Mouse (Mus musculus) activated CD4-positive, CD25-positive, alpha-beta regulatory T cell, adult 4 months (primary cell): Measurements from ENCODE around the gene Dennd6b. TPM values are rescaled to one million over a fixed set of nuclear protein-coding genes. Genes with fewer than 3 reads are reported as not detected.

Experiments used
- ATAC-seq: one replicate; pipeline ENCODE4 v1.8.0; 2017
- polyA plus RNA-seq, 2 experiments: library from polyadenylated mRNA; unstranded; fragments of 100-300 nt; shearing (Covaris generic); gene quantifications; one replicate each; pipeline ENCODE4 v1.2.1; 2017

The Dennd6b gene
- polyA plus RNA-seq, 2 experiments from 2014 or later: 7.7 to 8.4 TPM

DNA sequence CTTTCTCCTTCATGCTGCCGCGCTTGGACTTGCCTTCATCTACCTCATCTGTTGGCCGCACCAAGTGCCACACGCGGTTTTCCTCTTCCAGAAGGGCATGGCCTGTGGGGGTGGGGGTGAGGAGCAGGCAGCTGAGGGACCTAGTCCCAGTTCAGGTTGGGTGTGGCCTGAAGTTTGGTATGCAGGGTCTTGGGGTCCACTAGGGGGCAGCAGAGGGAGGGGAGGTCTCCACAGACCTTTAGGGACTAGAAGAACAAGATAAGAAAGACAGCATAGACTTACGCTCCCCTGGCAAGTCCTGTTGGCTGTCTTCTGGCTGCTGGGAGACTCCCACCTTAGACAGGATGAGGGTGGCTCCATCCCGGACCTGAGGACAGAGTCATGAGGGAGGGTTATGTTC, 38.3 kb downstream of the Dennd6b start:
- peak; percentile 69 for ATAC-seq

DNA sequence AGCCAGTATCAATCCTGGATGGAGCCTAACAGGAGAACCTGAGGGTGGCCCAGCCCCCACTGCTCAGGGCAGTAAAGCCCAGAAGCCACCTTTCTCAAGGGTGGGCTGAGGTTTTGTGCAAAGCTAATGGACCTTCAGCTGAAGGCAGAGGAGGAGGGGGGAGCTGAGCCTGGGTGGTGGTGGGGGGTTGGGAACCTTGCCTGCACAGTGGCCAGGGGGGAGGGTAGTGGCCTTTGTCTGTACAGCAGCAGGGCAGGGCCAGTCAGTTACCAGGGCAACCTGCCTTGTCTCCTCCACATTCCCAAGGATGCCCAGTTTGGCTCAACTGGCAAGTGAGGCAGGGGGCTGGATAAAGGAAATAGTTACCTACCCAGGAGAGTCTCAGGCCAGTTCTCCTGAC, 44.0 kb downstream of the Dennd6b start:
- no peak for ATAC-seq

DNA sequence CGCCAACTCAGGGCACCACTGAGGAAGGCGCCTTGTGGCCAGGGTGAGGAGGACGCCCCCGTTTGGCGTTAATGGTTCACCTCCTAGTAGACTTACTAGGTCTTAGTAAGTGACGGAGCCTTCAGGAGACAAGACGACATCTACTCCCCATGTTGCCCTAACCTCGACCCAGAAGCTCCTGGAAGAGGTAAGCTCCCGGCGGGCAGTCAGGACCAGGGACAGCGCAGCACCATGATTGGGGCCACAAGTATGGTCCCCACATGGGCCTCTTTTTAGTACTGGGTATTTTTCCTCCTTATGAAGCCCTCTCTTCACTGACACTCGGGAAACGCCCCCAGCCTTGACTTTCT, 46.3 kb downstream of the Dennd6b start:
- ATAC-seq: peak; percentile 4

DNA sequence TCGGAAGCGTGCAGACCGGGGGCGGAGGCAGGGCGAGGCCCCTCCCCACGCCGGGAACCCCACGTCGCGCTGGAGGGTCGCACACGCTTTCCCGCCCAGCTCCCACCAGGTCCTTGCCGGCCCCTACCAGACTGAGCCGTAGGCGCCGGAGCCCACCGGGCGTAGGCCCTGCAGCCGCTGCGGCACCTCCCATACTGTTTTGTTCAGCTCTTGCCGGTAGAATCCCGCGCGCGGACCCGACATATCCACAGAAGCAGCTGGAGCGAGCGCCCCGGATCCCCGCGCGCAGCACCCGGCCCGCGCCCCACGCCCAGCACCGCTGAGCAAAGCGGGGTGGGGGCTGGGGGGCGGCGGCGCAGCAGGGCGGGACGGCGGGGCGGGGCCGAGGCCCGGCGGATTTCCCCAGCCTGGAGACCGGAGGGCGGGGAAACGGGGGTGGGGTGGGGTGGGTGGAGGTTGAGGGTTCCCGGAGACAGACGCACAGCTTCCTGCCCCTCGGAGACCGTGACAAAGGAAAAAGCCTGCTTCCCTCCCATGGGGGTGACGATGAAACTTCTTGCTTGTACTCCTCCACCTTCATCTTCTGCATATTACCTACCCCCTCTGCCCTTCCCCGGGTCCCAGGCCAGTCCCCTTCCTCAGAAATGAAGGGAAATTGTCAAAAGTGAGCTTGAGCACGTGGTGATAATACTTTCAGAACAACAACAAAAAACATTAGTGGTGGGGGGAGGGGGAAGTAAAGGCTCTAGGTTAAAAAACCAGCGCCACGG, 46.8 kb downstream of the Dennd6b start, which contains the start of gene Mapk11:
Gene Mapk11 (minus strand): TSS at position 358 of the 770 bp plus-strand sequence.
- ATAC-seq: peak; percentile 69

DNA sequence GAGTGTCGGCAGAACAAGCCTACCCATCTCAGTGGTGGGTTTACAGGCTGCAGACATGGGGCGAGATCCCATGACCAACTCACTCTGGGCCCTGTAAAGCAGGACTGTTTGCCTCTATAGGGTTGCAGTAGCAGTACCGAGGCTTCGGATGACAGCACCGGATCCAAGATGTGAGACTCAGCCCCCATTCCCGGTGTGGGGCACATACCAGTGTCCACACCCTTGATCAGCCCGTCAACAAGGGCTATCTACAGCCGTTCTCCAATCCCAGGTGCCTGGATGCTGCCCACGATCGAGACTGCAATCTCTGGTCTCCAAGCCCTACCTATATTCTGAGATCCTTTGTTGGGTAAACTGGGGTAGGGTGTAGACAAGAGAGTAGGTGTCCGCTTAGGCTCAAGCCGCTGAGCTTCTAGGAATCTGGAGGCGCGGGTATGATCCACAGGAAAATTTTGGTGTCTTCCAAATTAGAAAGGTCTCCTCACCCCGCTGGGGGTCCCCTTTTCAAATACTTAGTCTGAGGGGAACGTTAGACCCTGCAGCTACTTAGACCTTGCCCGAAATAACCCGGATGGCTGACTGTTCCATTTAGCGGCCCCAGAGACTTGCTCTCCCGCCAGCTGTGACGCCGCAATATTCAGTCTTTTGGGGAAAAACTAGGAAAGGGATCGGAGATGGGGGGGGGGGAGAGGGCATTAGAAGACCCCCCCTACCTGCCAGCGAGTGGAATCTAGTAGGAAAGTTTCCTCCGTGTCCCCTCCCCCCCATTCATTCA, 47.6 kb downstream of the Dennd6b start:
- ATAC-seq: no peak

DNA sequence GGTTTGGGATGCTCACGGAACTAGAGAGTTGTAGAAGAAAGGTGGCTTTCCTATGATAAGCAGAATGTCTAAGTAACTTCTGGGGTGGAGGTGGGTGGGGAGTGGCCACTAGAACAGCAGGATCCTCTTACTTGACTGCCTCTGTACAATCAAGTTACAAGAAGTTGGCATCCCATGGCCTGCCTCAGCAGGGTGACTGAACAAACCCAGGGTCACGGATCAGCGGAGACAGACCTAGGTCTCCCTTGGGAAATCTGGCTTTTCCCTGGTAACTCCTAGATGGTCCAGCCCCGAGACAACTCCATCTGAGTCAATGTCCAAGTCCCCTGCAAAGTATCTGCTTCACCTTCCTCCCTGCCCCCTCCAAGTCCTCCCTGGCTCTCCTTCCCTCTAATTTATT, 48.4 kb downstream of the Dennd6b start:
- no peak for ATAC-seq

DNA sequence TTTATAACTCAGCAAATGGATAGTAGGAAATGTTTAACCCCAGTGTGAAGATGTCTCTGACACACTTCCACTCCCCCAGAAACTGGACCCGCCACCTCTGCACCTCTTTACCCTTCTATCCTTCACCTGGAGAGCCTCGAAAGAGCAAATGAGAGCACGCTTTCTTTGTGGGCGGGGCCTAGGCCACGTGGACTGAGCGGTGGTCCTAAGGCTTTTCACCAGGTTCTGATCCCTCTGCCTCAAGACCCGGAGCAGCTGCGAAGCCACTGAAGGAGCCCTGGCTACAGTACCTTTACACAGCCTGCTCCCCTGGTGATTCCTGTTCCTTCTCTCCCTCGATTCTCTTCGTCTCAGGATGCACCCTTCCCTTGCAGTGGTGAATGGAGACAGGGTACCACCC, 48.8 kb downstream of the Dennd6b start:
- ATAC-seq: no peak

DNA sequence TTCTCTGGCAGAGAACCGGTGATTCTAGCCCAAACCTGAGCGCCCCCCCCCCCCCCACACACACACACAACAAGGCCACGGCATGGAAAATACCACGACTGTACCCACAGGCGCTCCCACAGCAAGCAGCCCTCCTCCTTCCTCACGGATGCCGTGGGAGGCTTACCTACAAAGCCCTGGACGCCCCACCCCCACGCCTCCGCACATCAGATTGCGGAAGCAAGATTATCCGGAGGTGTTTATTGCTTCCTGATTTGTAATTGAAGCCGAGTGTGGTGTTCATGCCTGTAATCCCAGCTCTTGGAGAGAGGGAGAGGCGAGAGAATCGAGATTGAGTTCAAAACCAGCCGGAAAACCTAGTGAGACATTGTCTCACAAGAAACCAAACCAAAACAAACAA, 49.3 kb downstream of the Dennd6b start:
- ATAC-seq: peak; percentile 66

DNA sequence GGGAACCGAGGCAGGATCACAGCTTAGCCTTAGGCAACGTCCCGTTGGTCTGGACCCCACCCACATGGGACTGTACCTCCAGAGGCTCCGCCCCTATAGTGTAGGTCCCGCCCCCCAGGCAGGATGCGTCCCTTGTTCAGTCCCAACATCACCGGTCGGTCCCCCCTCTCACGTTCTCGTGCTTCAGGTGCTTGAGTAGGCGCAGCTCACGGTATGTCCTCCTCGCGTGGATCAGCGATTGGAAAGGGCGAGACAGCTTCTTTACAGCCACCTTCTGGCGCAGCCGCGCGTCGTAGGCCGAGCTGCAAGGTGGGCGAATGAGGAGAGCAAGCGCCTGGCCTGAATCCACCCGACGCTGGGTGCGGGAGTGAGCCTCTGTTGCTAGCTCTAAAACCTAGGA, 49.8 kb downstream of the Dennd6b start:
- ATAC-seq: peak; percentile 22

DNA sequence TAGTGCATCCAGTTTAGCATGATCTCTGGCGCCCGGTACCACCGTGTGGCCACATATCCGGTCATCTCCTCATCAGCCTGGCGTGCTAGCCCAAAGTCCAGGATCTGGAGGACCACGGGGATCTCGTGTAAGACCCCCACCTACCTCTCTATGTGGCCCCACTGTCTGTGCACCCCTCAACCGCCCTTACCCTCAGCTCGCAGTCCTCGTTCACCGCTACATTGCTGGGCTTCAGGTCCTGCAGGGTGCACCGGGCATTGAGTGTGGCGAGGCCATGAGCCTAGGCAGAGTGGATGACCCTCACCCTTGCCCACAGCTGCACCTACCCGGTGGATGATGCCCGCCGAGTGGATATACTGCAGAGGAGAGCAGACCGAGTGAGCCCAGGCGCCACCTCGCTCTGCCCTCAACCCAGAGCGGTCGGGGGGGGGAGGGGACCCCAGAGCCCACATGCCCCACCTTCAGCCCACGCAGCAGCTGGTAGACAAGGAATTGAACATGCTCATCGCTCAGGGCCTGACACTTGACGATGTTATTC, 50.4 kb downstream of the Dennd6b start:
- no peak for ATAC-seq

DNA sequence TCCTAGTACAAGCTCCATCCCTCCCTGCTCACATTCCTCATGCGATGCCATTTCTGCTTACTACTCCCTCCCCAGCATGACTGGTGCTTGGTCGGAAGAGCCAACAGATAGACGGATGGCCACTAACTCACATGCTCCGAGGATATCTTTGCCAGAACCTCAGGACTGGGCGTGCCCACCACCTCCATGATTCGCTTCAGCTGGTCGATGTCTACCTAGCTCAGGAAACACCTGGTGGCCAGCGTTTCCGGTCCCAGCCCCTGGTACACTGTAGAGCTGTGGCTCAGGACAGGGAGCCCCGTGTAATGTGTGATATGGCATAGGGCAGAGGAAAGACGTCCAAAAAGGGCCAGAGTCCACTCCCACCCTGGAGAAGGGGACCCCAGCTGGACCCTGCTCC, 51.3 kb downstream of the Dennd6b start:
- ATAC-seq: no peak

DNA sequence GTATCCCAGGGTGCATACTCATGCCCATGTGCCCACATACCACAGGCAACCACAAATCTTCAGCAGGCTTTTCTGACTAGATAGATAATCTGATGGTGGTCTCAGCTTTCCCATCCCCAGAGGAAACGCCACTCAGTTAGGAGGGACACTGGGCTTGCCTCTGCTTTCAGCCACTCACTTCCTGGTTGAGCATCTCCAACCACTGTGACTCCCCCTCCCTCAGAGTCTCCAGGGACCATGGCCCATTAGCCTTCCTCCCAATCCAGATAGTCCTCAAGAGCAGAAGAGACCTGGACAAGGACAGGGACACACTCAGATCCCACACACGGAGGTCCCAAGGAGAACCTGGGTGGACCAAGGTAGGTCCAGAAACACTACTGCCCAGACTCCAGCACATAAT, 53.2 kb downstream of the Dennd6b start:
- no peak for ATAC-seq

DNA sequence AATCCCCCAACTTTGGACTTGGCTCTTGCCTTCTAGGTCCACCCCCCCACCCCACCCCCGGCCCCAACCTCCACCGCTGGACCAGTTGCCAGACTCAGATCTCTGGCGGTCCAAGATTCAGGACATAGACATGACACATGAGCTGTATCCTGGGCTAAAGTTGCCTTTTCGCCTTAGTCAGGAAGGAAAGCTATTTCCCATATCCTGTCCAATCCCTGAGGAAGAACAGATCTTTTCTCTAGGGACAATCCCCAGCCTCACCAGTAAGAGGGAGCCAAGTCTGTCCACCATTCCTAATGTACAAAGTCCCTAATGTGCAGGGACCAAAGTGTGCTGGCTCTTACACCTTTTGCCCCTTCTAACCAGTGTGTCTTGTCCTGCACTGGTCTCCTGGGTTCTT, 54.4 kb downstream of the Dennd6b start:
- ATAC-seq: no peak

DNA sequence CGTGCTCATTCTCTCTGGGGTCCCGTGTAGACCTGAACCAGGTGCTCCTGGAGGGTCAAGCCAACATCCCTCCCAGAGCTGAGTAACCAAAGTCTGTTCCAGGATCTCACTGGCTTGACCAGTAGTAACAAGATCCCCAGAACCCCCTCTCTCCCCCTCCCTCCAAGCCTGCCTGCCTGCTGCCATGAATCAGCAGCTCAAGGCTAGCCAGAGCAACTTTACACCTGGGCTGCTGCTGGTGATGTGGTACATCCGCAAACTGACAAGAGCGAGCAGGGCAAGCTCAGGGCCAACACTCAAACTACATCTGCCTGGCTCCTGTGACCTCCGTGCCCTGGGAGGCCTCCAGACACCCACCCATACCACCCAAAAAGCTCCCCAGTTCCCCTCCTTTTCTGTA, 54.9 kb downstream of the Dennd6b start:
- no peak for ATAC-seq

DNA sequence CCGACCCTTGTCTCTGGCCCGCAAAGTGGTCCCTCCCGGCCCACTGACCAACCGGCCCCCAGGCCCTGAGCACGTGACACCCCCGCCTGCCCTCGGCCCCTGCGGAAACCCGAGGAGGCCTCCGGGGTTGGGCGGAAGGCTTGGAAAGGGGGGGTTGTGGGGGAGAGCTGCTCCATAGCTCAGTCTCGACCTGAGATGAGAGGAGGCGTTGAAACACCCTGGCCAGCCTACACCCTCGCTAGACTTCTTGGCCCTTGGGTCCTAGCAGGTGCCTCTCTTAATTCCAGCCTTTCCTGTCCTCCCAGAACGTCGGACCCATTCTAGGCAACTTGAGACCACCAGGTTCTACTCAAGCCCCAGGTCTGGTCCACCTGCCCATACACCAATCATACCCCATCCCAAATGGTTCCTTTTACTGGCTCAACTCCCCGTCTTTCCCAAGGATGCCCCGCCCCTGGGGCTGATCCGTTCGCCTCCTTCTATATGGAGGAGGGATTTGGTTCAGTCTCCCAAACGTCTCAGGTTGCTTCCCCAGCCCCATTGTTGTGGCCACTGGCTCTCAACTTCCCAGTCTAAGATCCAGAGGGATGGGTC, 55.5 kb downstream of the Dennd6b start, which contains the start of gene Mapk12:
Gene Mapk12 (minus strand): TSS at position 45 of the 594 bp plus-strand sequence.
- ATAC-seq: peak; percentile 25

DNA sequence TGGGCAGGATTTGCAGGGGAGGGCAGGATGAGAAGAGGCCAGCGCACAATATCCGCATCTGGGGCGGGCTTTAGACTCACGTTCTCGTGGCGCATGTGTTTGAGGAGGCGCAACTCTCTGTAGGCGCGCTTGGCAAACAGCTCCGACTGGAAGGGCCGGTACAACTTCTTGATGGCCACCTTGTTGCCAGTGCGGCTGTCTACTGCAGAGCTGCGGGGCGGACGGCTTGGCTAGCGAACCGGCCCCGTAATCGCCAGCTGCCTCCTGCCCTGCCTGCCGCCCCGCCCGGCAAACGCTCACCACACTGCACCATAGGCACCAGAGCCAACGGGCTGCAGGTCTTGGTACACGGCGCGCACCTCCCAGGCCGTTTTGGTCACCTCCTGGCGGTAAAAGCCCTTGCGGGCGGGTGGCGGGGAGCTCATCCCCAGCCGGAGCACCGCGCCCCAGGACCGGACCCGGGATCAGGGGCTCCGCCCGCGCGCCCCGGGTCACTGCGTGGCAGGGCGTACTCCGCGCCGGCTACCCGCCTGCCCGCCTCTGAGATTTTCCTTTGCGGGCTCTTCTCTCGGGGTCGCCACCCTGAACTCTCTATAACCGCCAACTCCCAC, 56.1 kb downstream of the Dennd6b start:
- ATAC-seq: peak; percentile 44

DNA sequence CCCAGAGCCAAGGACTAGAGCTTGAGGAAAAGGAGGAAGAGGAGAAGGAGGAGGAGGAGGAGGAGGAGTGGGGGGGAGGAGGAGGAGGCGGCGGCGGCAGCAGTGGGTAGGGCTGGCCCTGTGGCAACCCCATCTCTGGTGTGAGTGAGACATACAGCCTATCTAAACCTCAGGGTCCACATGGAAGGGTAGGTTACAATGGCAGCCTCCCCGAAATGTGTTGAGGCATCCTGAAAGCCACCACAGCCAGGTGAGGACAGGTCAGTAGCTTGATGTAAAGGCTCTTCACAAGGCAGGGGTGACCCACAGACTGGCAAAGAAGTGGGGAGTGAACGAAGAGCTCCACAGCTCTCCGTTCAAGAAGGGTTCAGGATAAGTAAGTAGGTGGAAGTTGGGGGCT, 57.8 kb downstream of the Dennd6b start:
- no peak for ATAC-seq

DNA sequence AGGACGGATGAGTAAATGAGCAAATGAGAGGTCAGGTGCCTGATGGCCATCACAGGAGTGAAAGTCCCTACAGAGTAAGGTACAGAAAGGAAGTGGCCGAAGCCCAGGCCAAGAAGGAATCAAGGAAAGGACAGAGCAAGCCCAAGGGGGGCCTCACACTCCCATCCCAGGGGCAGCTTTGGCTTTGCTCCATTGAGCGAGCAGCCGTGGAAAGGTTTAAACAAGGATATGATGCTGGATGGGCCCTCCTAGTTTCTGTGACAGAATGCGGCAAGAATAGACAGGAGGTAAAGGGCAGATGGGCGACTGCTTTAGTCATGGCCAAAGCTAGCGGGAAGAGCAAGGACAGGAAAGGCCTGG, 58.3 kb downstream of the Dennd6b start:
- no peak for ATAC-seq

DNA sequence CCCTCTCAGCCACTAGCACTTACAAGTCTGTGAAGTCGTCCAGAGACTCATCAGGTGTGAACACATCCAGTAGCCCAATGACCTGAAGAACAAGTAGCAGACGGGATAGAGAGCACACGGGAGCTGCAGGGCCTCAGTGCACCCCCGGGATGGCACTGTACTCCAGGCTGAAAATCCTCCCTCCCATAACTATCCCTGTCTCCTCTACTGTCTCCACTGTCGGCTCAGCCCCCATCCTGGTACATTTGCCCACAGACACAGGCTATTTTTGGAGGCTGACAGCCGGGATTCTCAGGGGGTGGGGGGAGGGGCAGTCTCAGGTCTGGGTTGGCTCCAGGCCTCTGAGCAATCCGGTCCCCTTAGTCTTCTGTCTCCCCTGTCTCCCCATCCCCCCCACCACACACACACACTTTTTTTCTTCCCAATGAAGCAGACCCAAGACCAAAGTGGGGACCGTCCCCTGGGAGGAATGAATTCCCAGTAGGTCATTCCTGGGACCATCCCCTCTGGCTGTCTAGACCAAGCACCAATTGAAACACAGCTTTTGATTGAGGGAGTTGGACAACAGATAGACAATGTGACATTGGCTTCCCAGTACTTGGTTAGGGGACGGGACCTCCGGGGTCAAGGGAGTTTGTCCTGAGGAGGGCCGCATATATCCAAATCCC, 58.8 kb downstream of the Dennd6b start:
- ATAC-seq: no peak

DNA sequence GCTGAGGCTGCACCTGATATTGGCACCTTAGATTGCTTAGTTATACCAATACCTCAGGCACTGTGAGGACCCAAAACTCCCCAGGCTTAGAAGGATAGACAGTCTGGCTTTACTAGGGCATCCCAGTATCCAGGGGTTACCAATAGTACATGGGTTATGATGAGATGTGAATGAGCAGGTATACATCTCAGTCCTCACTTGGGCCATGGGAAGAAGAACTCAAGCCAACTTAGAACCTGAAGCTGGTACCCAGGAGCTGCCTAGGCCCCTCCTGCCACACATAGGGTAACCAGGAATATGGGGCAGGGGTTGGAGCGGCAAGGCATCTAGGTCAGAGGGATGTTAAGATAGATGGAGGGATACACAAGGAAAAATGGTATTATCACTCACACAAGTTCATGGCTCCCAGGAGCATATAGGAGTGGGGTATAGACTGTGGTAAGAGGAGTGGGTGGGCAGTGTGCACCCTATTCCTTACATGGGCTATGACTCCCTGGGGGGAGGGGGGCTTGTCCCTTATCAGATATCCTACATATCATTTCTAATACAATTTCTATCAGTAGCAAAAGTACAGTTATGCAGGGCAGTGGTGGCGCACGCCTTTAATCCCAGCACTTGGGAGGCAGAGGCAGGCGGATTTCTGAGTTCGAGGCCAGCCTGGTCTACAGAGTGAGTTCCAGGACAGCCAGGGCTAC, 59.7 kb downstream of the Dennd6b start:
- no peak for ATAC-seq
